Mouse (Mus musculus): ENCODE data around the gene Bak1.
A peak's percentile ranks its signal among the peaks of the same experiment; 100 is the strongest.

The Bak1 gene

GRCm38 (mm10) chr17:27048445-27049239, 19.8 kb upstream of the Bak1 start:
- no peak for DNase-seq

DNA sequence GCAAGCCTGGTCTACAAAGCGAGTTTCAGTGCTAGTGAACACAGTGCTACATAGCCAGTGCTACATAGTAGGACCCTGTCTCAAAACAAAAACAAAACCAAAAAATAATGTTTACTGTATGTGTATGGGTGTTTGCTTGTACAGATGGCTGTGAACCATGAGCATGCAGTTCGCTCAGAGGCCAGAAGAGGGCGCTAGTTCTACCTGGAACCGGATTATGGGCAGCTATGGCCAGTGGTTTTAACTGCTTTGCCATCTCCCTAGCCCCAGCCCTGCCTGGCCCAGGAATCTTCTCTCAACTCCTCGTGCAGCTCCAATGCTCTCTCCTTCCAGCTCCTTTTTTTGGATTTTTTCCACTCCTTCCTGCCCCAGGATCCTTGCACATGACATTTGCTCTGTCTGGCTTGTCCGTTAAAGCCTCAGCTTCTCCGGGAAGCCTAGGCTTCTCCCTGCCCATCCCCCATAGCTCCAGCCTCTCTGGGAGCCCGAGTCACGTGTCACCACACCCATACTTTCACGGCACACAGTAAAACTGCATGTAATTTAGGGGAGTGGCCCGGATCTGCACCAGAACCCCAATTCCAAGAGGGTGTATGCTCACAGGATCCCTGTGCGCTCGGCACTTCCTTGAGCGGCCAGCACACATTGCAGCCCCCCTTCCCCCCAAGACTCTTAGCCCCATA, 19.1 kb upstream of the Bak1 start:
- no peak for DNase-seq

DNA sequence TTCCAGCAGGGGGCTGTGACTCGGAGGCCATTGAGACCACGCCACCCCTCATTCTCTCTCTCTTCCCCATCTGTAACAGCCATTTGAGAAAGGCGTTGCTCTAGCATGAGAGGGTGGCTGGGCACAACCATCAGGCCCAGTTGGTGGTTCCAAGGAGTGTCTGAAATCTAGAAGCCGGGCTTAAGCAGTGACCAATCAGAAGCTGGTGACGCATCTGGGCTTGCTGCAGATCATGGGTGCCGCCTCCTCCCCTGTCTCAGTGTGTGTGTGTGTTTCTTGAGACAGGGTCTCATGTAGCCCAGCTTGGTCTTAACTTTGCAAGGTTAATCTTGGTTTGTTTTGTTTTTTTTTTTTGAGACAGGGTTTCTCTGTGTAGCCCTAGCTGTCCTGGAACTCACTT, 16.4 kb upstream of the Bak1 start:
- no peak for DNase-seq

GRCm38 (mm10) chr17:27042840-27043239, 14.0 kb upstream of the Bak1 start:
- no peak for DNase-seq

DNA sequence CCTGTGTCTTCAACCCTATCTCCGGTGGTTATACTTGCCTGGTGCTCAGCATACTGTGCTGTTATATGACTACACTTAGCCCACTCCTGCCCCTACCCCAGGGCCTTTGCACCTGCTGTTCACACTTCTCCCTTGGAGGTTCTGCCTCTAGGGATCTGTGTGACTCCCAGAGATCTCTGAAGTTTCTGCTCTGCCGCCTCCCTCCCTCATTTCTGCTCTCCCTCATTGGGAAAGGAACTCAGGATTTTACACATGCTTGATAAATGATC, 12.9 kb upstream of the Bak1 start:
- no peak for DNase-seq

DNA sequence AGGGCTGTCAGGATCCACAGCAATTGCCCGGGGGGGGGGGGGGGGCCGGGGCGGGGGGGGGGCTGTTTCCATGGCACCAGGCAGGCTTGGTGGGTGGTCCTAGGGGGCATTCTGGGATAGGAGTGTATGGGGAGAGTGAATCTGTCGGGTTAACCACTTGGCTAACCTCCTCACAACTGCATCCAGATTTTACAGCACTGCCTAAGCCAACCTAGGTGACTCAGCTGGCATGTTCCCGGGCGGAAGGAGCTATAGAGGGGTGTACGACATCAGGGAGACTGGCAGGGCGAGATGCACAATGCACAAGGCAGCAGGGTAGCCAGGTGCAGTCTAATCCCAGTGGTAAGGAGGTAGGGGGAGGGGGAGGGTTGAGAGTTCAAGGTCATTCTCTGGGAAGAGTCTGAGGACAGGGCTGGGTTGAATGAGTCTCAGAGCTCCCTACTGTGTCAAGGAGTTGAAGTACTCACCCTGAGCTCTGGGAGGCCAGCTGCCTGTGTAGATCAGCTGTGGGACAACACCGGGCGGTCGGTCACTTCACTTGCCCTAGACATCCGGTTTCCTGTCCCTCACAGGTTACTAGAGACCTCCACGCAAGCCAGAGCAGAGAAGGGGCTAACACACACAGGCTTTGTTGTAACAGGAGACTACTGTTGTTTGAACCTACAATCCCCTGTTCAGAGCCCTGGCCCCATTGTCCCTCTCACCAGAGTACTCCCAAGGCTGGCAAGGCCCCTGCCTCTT, 12.4 kb upstream of the Bak1 start:
- DNase-seq = no peak

GRCm38 (mm10) chr17:27040304-27041045, 11.7 kb upstream of the Bak1 start:
- DNase-seq = peak; percentile 35

GRCm38 (mm10) chr17:27039432-27040102, 10.8 kb upstream of the Bak1 start:
- DNase-seq = no peak

DNA sequence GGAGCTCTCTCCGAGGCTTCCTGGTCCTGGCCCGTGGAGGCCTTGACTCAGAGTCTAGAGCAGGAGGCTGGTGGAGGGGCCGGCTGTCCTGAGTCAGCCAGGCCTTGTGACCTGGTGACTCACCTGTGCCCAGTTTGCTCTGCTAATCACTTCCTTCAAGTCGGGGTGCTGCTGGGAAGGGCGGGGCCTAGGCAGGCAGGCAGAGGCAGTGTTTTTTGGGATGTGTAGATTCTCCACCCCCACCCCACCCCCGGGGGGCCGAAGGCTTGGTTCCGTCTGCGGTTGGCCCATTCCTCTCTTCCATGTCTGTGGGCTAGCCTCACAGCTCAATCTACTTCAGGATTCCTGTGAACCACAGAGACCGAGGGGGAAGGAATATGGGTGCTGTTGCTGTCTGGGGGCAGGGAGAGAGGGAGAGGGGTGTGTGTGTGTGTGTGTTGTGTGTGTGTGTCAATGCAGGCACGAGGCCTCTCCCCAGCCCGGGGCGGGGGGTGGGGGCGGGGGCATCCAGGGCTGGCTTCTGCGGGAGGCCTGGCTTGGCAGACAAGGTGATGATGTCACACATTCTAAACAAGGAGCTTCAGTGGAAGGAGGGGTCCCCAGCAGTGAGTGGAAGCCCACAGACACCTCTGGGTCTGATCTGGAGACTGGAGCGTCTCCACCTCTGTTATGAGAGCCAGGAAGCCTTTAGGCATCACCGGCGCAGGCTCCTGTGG, 9.7 kb upstream of the Bak1 start:
- no peak for DNase-seq

DNA sequence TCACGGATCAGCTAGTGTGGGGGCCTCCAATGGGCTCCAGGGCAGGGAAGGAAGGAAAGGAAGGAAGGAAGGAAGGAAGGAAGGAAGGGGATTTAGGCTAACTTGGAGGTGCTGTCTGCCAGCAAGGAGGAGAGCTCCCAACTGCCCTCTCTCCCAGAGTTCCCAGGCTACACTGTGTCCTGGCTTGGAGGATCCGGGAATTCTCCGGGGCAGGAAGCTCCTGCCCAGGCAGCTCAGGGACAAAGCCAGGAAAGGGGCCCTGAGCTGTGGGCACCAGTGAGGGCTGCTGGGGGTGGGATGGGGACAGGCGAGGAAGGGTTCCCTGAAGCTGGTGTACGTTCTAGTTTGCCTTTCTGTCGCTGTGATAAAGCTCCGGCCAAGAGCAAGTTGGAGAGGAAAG, 7.7 kb upstream of the Bak1 start:
- DNase-seq = no peak

DNA sequence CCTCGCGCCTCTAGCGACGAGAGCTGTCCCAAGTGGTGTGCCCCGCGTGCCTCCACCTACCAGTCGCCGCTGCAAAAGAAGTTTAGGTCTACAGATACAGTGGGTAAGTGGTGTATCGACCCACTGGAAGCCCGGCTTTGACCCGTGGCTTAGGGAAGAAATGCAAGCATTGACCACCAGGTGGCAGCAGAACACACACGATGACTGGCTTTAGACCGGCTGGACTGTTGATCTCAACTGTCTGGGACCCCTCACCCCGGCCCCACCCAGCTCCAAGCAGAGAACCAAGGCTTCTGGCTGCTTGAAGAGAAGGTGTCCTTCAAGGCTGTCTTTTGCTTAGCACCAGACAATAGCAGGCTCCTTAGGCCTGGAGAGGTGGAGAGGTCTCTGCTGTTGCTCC, 4.1 kb upstream of the Bak1 start:
- DNase-seq = peak; percentile 46 to 61

DNA sequence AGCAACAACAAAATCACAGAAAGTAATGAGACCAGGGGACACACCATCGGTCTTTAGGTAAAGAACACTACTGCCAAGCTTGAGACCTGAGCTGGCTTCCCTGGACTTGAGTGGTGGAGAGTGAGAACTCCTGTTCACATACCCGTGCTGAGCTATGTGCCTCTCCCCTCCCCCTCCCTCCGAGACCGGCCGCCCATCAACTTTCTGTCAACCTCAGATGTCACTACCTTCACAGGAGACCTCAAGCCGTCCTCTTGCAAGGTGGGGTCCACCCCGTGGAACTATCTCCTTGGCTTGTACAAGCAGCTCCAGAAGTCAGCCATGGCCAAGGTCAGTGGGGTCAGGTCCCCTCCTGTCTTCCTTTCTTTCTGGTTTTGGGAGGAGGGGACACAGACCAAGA, 3.5 kb upstream of the Bak1 start:
- no peak for DNase-seq

DNA sequence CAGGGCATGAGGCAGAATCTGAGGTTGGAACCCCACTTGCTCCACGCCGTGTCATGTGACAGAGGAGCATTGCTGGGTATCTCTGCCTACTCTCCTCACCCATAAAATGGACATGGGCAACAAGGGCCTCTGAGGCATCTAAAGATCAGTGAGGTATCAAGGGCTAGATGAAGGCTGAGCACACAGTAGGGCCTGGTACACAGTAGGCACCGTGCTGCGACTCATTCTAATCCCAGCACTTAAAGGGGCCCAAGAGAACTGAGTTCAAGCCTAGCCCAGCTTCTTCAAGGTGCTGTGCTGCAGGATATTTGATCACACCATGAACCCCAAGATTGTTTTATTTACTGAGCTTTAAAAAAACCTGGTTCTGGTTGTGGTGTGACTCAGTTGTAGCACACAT, 2.1 kb upstream of the Bak1 start:
- DNase-seq = no peak

DNA sequence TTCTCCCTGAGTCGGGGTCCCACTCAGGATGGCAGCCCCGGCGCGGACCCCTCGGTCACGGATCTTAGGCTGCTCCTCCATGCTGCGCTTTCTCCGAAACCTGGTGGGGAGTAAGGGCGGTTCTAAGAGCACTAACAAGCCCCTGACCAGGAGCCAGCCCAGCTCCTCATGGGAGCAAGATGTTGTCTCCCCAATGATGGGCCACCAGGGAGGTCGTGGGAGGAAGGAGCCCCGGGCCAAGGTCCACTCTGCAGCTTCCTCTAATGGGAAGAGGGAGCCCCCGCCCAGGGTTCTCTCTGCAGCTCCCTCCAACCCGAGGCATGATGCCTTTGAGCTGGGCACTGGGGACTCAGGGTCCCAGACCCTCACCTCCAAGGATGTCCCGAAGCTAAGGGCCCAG, 622 bp upstream of the Bak1 start:
- no peak for DNase-seq

GRCm38 (mm10) chr17:27028284-27028795, 469 bp downstream of the Bak1 start:
- peak; percentile 79 to 84 for DNase-seq

DNA sequence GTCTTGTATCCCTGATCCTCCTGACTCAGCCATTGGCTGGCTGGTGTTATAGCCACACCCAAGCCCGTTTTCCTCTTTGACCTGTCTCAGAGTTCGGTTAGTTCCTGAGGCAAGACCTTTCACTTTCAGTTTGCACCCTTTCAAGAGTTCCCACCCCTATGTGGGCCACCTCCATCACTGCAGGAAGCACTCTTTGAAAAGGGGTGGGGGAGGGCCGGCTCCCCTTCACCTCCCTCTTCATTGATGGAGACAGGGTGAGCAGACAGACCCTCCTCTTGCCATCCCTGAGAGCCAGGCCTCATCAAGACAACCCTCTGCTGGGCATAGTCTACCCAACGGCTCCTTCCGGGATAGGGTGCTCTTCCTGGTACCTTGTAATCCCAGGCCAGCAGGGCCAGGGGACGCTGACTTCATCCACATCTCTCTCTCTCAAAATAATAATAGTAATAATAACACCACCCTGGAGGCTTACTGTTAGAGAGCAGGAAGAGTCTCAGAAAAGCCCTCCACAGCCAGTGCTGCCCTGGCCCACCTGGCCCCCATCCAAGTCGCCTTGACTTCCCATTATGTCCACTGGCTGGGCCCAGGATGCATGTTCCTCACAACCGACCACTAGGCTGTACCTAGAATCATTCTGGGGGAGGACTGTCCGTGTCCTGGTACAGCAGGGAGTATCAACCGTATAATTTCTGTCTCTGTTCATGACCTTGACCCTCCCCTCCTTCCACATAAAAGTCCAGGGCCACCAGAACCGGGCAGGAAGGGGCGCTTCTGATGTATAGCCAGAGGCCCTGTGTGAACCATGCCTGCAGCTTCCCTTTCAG, 1.1 kb downstream of the Bak1 start:
- peak; percentile 45 to 72 for DNase-seq

DNA sequence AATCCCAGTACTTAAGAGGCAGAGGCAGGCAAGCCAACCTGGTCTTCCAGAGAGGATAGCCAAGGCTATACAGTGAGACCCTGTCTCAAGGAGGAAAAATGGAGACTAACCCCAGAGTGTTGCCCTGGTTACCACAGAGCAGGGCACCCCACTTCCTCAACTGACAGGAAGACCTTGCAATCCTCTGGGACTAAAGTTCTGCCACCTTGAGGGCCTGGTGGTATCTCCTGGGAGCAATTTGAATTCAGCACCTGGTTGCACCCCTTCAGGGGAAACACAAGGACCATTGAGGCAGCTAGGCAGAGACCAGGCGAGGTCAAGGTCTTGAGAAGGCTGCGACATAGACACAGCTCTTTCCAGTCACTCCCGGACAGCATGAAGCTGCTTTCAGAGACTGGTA, 2.9 kb downstream of the Bak1 start:
- DNase-seq = no peak

- no peak for DNase-seq
Measured at GRCm38 (mm10) chr17:27025326-27025902, 3.4 kb downstream of the Bak1 start.

DNA sequence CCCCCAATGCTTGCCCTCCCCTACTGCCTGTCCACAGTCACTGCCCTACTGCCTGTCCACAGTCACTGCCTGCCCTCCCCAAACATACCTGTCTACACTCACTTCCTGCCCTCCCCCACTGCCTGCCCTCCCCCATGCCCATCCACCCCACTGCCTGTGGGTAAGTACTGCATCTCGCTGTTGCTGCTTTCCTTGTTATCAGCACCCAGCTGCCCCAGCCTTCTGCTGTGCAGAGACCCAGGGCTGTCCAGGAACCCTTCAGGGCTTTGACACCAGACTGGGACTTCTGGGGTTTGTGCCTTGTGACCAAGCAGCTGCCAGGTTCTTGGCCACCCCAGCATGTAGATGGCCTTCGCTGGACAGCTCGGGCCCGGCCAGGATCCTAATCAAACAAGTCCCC, 5.5 kb downstream of the Bak1 start:
- DNase-seq = no peak

DNA sequence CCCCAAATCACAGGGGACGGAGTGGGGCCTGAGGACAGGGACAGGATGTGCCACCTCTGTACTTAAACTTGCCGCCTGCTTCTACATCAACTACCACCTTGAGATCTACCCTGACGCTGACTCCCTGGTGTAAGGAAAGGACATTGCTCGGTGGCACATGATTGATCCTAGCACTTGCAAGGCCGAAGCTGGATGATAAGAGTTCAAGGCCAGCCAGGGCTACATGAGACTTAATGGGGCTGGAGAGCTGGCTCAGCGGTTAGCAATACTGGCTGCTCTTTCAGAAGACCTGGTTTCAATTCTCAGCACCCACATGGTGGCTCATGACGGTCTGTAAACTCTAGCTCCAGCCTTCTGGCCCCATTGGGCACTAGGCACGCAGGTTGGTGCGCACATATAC, 7.1 kb downstream of the Bak1 start:
- no peak for DNase-seq

DNA sequence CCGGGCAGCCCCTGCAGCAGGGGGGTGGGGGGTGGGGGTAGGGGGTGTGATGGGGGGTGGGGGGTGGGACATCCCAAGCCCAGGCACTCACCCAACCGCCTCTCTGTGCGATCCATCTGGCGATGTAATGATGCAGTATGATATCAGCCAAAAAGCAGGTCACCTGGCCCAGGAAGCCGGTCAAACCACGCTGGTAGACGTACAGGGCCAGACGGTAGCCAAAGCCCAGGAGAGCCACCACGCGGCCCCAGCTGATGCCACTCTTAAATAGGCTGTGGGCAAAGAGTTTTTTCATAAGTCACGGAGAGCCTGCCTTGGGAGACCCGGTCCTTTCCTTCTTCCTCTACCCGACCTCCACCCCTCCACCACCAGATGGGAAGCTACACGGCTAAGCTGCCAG, 7.7 kb downstream of the Bak1 start:
- DNase-seq = no peak
